Mouse (Mus musculus) forebrain, embryonic 15.5 days (tissue): ENCODE data around the gene Rps21. TPM values are rescaled to one million over a fixed set of nuclear protein-coding genes. Genes with fewer than 3 reads are reported as not detected.
A peak's percentile ranks its signal among the peaks of the same experiment; 100 is the strongest.

Experiments used
- ATAC-seq: fragments of 200-750 bp; cut with Nextera tagmentation; replicated peaks from 2 replicates; pipeline ENCODE4 v1.8.0; 2017; ENCODE audit warnings: mild to moderate bottlenecking, moderate TSS enrichment, moderate library complexity
- H3K27ac ChIP-seq: fragments of 300-500 bp; sonication (generic); replicated peaks from 2 replicates; pipeline ENCODE4 v1.5.1; 2015; ENCODE audit warnings: mild to moderate bottlenecking, inconsistent platforms
- H3K27me3 ChIP-seq: fragments of 300-500 bp; sonication (generic); 2 replicates; pipeline ENCODE4 v1.6.1; 2015; ENCODE audit warnings: inconsistent platforms
- H3K36me3 ChIP-seq: fragments of 300-500 bp; sonication (generic); 2 replicates; pipeline ENCODE4 v1.6.1; 2015; ENCODE audit warnings: mild to moderate bottlenecking, inconsistent platforms
- H3K4me1 ChIP-seq: fragments of 300-500 bp; sonication (generic); 2 replicates; pipeline ENCODE4 v1.6.1; 2015; ENCODE audit warnings: inconsistent platforms
- H3K4me2 ChIP-seq: fragments of 300-500 bp; sonication (generic); replicated peaks from 2 replicates; pipeline ENCODE4 v1.6.1; 2015; ENCODE audit warnings: mild to moderate bottlenecking, inconsistent platforms
- H3K4me3 ChIP-seq: fragments of 300-500 bp; sonication (generic); 2 replicates; pipeline ENCODE4 v1.5.1; 2015; ENCODE audit warnings: mild to moderate bottlenecking, inconsistent platforms
- H3K9ac ChIP-seq: fragments of 300-500 bp; sonication (generic); replicated peaks from 2 replicates; pipeline ENCODE4 v1.6.1; 2015; ENCODE audit warnings: mild to moderate bottlenecking, inconsistent platforms
- H3K9me3 ChIP-seq: fragments of 300-500 bp; sonication (generic); 2 replicates; pipeline ENCODE4 v1.6.1; 2016; ENCODE audit warnings: inconsistent platforms
- WGBS: fragments of 180-500 bp; shearing (Covaris S2); methylation state at CpG from one replicate; pipeline ENCODE4 v1.1.7; 2015; ENCODE audit warnings: mixed read lengths; 5-methylcytosine and 5-hydroxymethylcytosine counted together
- polyA plus RNA-seq: library from polyadenylated mRNA; unstranded; fragments of >200 nt; fragmentation: Nextera tagmentation; extraction: Ambion mirVana; gene quantifications from 2 replicates; pipeline ENCODE4 v1.2.1, GENCODE M21; 2015

The Rps21 gene
- polyA plus RNA-seq: 407 and 432 TPM in 2 replicates

DNA sequence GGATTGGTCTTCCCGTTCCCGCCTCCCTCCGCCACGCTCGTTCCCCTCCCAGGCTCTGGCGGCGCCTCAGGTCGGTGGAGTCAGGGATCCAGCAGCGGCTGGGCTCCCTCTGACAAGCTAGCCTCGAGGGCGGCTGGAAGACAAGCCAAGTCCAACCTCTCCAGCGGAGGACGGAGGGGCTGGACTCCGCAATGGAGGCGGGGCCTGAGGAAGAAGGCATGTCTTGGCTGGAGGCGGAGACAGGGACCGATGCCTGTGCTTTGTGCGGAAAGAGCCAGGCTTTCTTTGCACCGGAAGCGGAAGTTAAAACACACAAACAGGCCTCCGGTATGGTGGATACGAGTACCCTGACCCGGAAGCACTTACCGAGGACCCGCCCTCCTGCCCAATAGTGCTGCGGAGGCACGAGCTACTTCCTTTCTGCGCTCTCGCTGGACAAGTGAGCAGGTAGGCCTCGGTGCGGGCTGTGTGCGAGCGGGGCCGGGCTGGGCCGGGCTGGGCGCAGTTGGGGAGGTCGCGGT is at the start of gene Rps21:
Gene Rps21, plus strand, starts transcription at position 377 of the 521 bp plus-strand sequence.
- Histone ChIP-seq H3K4me1 (peaks cover 20% of the 10 kb centered on the region), H3K4me2 (peak within 1 kb of the TSS; percentile 84), H3K9me3 (no peaks in the 10 kb centered on the region), H3K9ac (peak within 1 kb of the TSS; percentile 95), H3K4me3 (peak within 1 kb of the TSS; percentile 90), H3K27me3 (no peaks in the 10 kb centered on the region), H3K27ac (peak within 1 kb of the TSS; percentile 95), H3K36me3 (peaks cover 27% of the 10 kb centered on the region)
- 0% methylated on average over 38 of the region's 38 CpGs for WGBS
- ATAC-seq: peak; percentile 98

DNA sequence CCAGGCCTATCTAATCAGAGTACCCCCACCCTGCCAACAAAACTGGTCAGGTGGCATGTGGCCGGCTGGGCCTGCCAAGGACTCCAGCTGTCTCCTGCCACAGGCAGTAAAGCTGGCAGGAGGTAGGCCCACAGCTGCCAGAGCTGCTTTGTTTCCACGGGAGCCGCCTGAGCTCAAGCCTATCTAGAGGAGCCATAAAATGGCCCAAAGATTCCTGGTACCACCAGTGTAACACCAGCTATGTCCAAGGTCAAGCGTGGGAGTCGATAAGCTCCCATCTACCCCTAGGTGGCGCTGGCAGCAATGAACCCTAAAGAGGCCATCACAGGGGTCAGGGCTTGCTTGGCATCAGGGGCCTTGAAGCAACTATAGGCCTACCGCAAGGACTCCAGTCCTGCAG is 49.3 kb upstream of the Rps21 start:
- Histone ChIP-seq H3K4me2 (no peak overlapping the region), H3K9me3 (no peaks in the 10 kb centered on the region), H3K36me3 (no peaks in the 10 kb centered on the region), H3K4me1 (peaks cover 7% of the 10 kb centered on the region; the same call in 1 of the 2 replicates), H3K27me3 (no peaks in the 10 kb centered on the region), H3K9ac (no peak overlapping the region), H3K4me3 (no peak overlapping the region), H3K27ac (no peak overlapping the region)
- 67% methylated on average over 7 of the region's 7 CpGs for WGBS
- ATAC-seq: peak; percentile 41; the same call in 1 of the 2 replicates

DNA sequence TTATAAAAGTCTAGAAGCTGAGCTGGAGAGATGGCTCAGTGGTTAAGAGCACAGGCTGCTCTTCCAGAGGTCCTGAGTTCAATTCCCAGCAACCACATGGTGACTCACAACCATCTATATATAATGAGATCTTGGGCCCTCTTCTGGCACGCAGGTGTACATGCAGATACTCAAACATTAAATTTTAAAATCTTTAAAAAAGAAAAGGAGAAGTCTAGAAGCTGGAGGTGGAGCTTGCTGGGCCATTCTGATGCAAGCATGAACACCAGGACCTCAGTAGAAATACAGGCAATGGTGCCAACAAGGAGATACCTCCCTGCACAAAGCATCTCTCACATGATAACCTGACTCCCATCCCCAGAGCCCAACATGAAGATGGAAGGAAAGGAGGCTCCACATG is 48.2 kb upstream of the Rps21 start:
- Histone ChIP-seq H3K36me3 (no peaks in the 10 kb centered on the region), H3K27ac (no peak overlapping the region), H3K9ac (no peak overlapping the region), H3K4me3 (no peak overlapping the region), H3K4me2 (no peak overlapping the region), H3K27me3 (no peaks in the 10 kb centered on the region), H3K4me1 (peaks cover 7% of the 10 kb centered on the region; the same call in 1 of the 2 replicates), H3K9me3 (no peaks in the 10 kb centered on the region)
- 91% methylated on average over 1 of the region's 1 CpGs for WGBS
- ATAC-seq: no peak

DNA sequence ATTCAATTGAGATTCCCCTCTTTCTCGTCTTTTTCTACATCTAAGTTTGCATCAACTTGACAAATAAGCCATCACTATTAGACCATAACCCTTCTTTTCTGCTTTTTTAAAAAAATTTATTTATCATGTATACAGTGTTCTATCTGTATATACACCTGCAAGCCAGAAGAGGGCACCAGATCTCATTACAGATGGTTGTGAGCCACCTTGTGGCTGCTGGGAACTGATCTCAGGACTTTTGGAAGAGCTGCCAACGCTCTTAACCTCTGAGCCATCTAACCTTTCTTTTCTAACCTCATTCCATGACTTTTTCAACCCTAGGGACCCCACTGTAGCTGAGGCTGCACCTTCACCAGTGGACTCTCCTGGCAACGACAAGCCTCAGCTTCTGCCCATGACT is 44.9 kb upstream of the Rps21 start:
- Histone ChIP-seq H3K4me1 (no peaks in the 10 kb centered on the region), H3K27ac (no peak overlapping the region), H3K36me3 (no peaks in the 10 kb centered on the region), H3K9me3 (no peaks in the 10 kb centered on the region), H3K9ac (no peak overlapping the region), H3K4me2 (no peak overlapping the region), H3K27me3 (no peaks in the 10 kb centered on the region), H3K4me3 (no peak overlapping the region)
- no peak for ATAC-seq
- WGBS: 94% methylated on average over 3 of the region's 3 CpGs

DNA sequence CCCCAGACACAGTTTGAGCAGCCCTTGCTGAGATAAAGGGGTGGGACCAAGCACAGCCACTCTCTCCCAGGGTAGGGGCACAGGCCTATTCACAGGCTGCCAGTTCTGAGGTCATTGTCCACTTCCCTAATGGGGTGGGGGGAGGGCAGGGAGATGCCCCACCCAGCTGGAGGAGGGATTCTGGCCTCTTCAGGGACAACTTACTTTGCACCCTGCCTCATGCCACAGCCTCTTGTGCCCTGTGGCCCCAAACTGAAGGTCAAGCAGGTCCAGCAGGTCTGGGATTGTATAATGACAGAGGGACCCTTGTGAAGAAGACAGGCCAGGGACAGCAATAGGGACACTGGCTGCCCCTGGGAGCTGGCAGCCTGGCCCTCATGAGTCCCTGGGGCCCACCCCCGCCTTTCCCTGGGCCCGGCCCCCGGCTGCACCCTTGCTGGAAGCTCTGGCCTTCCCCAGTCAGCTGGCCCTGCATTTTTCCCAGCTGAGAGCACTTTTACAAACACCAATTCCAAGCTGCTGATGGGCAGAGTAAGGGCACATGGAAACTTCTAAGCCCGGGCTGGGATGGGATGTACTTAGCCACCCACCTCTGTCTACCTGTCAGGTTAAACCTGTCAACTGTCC is 42.7 kb upstream of the Rps21 start:
- Histone ChIP-seq H3K9me3 (no peaks in the 10 kb centered on the region), H3K4me2 (no peak overlapping the region), H3K36me3 (no peaks in the 10 kb centered on the region), H3K4me1 (peaks cover 8% of the 10 kb centered on the region; the same call in 1 of the 2 replicates), H3K4me3 (no peak overlapping the region), H3K27ac (no peak overlapping the region), H3K27me3 (no peaks in the 10 kb centered on the region), H3K9ac (no peak overlapping the region)
- 76% methylated on average over 4 of the region's 4 CpGs for WGBS
- no peak for ATAC-seq

DNA sequence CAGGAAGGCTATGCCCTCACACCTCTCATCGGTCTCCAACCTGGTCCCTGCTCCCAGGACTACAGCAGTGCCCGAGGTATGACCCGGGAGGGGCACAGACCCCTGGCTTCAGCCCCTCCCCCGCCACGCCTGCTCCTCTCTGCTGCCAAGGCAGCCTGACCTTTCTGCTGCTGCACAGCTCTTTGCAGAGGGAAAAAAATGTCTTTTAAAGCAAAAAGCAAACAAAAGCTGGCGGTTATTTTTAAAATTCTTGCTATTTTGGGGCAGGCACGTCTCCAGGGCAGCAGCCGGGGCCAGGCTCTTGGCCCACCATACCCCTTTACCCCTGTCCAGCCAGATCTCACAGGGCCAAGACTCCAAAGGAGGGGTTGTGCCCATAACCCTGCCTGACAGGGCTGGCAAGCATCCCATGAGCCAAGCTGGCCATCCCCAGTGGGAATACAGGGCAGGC is 42.1 kb upstream of the Rps21 start:
- WGBS: 72% methylated on average over 8 of the region's 8 CpGs
- H3K4me1 ChIP-seq: peaks cover 8% of the 10 kb centered on the region; the same call in 1 of the 2 replicates
- no peaks in the 10 kb centered on the region for H3K9me3 ChIP-seq
- no peak overlapping the region for H3K9ac ChIP-seq
- H3K27ac ChIP-seq: no peak overlapping the region
- no peak for ATAC-seq
- no peaks in the 10 kb centered on the region for H3K36me3 ChIP-seq
- no peak overlapping the region for H3K4me3 ChIP-seq
- no peaks in the 10 kb centered on the region for H3K27me3 ChIP-seq
- H3K4me2 ChIP-seq: no peak overlapping the region

DNA sequence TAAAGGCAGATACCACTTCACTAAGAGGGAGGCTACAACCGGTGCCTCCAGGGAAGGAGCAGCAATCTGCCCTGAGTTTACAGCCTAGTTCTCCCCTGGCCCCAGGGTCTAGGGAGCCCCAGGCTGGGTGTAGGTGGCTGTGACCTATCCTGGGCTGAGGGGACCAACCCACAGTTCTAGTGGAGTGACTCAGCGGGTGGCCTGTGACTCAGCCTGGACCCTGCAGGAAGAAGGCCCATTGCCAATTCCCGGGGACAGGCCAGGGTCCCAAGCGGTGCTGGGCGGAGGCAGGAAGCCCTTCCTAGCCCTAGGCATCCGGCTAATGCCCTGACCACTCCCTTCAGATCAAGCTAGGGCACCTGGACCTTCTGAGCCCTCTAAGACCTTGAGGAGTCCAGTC is 41.2 kb upstream of the Rps21 start:
- no peak overlapping the region for H3K4me3 ChIP-seq
- H3K27ac ChIP-seq: no peak overlapping the region
- no peaks in the 10 kb centered on the region for H3K36me3 ChIP-seq
- WGBS: 84% methylated on average over 6 of the region's 6 CpGs
- H3K9me3 ChIP-seq: no peaks in the 10 kb centered on the region
- no peaks in the 10 kb centered on the region for H3K27me3 ChIP-seq
- ATAC-seq: 0 out of 2 replicates have a peak, but pooled peaks have one; percentile 35
- peaks cover 8% of the 10 kb centered on the region; the same call in 1 of the 2 replicates for H3K4me1 ChIP-seq
- H3K9ac ChIP-seq: no peak overlapping the region
- no peak overlapping the region for H3K4me2 ChIP-seq

DNA sequence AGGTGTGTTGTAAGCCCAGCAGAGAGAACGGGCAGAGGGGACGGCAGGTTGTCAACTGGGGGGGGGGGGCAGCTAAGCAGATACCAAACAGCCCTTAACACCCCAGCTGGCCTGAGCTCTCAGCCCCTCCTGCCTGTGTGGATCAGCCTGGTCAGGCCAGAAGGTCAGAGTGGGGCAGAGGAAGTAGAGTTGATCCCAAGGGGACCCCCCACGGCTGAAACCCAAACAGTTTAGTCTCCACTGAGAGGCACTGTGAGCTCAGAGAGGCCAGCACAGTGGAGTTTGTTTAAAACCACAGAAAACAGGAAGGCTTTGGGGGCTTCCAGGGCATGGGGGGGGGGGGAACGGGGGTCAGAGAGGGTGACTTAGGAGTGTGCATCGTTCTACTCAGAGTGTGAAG is 40.3 kb upstream of the Rps21 start:
- Histone ChIP-seq H3K4me2 (no peak overlapping the region), H3K9me3 (no peaks in the 10 kb centered on the region), H3K36me3 (no peaks in the 10 kb centered on the region), H3K27me3 (no peaks in the 10 kb centered on the region), H3K9ac (no peak overlapping the region), H3K4me1 (peaks cover 8% of the 10 kb centered on the region; the same call in 1 of the 2 replicates), H3K4me3 (no peak overlapping the region), H3K27ac (no peak overlapping the region)
- ATAC-seq: no peak
- WGBS: 64% methylated on average over 5 of the region's 5 CpGs

DNA sequence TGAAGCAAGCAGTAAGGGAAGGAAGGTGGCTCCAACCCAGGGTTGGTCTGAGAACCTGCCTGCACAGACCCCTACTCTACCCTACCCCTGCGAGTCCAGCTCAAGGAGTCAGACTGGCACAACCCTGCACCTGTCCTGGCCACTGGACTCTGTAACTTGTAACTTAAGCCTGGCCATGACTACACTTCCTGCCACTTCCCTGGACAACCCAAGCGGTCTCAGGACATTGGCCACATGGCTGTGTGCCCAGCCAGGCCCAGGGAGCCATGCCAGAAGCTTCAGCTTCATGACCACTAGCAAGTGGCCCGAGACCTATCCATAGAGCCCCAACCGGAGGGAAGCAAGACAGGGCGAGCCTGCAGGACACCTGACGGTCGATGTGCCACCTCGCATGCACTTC is 39.6 kb upstream of the Rps21 start:
- H3K9ac ChIP-seq: no peak overlapping the region
- no peak for ATAC-seq
- H3K27me3 ChIP-seq: no peaks in the 10 kb centered on the region
- H3K36me3 ChIP-seq: no peaks in the 10 kb centered on the region
- 91% methylated on average over 8 of the region's 8 CpGs for WGBS
- H3K27ac ChIP-seq: no peak overlapping the region
- H3K4me2 ChIP-seq: no peak overlapping the region
- no peaks in the 10 kb centered on the region for H3K9me3 ChIP-seq
- no peak overlapping the region for H3K4me3 ChIP-seq
- peaks cover 14% of the 10 kb centered on the region for H3K4me1 ChIP-seq

DNA sequence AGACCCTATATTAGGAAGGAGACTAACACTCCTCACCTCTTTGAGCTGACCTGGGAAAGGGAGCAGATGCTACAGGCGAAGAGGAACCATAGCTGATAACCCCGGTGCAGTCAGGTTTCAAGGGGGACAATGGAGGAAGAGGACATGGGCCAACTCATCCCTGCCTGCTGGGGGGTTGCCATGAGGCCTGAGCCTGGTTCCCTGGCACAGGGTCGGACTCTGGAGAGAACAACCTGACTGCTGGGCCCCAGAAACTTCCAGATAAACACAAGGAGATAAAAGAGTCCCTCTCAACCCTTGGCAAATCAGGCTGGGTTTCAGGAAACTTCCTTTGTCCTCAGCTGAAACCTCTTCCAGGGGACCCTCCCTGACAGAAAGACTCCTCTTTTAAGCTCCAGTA is 38.9 kb upstream of the Rps21 start:
- H3K4me3 ChIP-seq: no peak overlapping the region
- no peak overlapping the region for H3K9ac ChIP-seq
- H3K9me3 ChIP-seq: no peaks in the 10 kb centered on the region
- no peaks in the 10 kb centered on the region; the same call in 1 of the 2 replicates for H3K27me3 ChIP-seq
- WGBS: 76% methylated on average over 3 of the region's 3 CpGs
- no peak overlapping the region for H3K4me2 ChIP-seq
- H3K4me1 ChIP-seq: peaks cover 14% of the 10 kb centered on the region
- no peak overlapping the region for H3K27ac ChIP-seq
- ATAC-seq: no peak
- no peaks in the 10 kb centered on the region for H3K36me3 ChIP-seq

DNA sequence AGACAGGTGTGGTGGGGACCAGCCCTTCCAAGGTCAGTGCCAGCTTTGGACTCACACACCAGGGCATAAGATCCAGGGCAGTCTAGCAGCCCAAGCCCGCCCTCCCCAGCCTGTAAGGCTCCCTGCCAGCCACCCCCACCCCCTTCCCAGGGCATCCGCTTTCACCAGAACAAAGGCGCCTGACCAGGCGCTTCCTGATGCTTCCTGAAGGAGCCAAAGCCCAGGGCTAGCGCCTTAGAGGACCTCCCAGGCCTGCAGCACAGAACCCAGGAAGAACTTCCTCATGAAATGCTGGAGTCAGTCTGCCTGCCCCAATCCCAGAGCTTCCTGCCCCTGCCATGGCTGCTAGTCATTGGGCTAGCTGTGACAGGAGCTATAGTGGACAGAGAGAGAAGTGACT is 38.5 kb upstream of the Rps21 start:
- H3K9ac ChIP-seq: no peak overlapping the region
- H3K36me3 ChIP-seq: no peaks in the 10 kb centered on the region
- 31% methylated on average over 5 of the region's 5 CpGs for WGBS
- no peak for ATAC-seq
- no peaks in the 10 kb centered on the region for H3K9me3 ChIP-seq
- H3K27ac ChIP-seq: no peak overlapping the region
- no peak overlapping the region for H3K4me2 ChIP-seq
- H3K27me3 ChIP-seq: no peaks in the 10 kb centered on the region; the same call in 1 of the 2 replicates
- H3K4me1 ChIP-seq: peaks cover 14% of the 10 kb centered on the region
- H3K4me3 ChIP-seq: no peak overlapping the region

DNA sequence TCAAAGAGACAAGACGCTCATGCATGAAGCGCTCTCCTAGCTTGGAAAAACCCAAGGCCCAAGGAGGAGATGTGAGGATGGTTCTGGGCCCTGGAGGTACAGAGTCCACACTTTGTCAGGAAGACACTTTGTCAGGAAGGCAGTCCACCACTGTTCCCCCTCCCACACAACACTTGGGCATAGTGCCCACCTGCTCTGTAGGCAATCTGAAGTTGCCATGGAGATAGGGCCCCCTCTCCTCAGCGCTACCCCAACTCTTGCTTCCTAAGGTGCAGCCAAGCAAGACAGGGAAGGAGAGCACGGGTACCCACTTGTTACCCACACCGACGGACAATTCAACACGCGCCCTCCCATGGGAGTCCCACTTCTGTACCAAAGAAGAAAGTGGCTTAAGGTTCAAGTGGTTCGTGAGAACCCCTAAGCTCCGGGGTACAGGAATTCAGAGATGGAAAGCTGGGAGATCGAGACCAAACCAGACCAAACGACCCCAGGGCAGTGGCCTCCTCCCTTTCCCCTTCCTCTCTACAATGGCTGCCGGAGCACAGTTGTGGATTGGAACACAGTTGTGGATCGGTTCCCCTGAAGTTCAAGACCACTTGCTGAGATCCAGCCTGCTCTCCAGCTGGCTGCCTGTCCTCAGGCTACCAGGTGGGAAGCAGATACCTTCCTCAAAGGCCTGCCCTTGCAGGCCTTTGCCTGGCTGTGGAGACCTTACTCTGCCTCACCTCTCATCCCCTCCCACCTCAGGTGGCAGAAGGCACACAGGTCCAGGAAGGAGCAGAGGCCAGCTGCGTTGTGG is 37.8 kb upstream of the Rps21 start:
- Histone ChIP-seq H3K4me1 (peaks cover 14% of the 10 kb centered on the region), H3K4me2 (no peak overlapping the region), H3K27ac (no peak overlapping the region), H3K9ac (no peak overlapping the region), H3K4me3 (no peak overlapping the region), H3K9me3 (no peaks in the 10 kb centered on the region), H3K27me3 (peaks cover 2% of the 10 kb centered on the region; the same call in 1 of the 2 replicates), H3K36me3 (no peaks in the 10 kb centered on the region)
- 66% methylated on average over 15 of the region's 15 CpGs for WGBS
- no peak for ATAC-seq
